Mouse (Mus musculus): ENCODE measurements around the gene Wnt3.

- TF ChIP-seq CTCF (conservative IDR thresholded peaks at IDR 0.05 in 1 of 2, IDR thresholded peaks at IDR 0.05 in 1 of 2; ENCODE audit: low read depth in 2 of 2, low read length in 2 of 2) (no peak), POLR2A (IDR thresholded peaks at IDR 0.05; ENCODE audit: low read depth, low read length) (no peak), BHLHE40 (IDR thresholded peaks at IDR 0.05; ENCODE audit: low read depth, low read length) (no peak), MAFK (IDR thresholded peaks at IDR 0.05; ENCODE audit: insufficient replicate concordance, low read length) (no peak), MAX (IDR thresholded peaks at IDR 0.05; ENCODE audit: low read length) (no peak), SMC3 (IDR thresholded peaks at IDR 0.05; ENCODE audit: low read depth, low read length) (no peak), UBTF (IDR thresholded peaks at IDR 0.05; ENCODE audit: low read depth, low read length) (no peak)
These were observed 89.0 kb downstream of the Wnt3 start for GRCm38 (mm10) chr11:103862951-103863350.
